Mouse (Mus musculus) intestine, postnatal 0 days (tissue): Measurements from ENCODE around the gene Smpdl3b. TPM values are rescaled to one million over a fixed set of nuclear protein-coding genes. Genes with fewer than 3 reads are reported as not detected.

Experiments used
- ATAC-seq: fragments of 200-750 bp; cut with Nextera tagmentation; 2 replicates; pipeline ENCODE4 v1.8.0; 2017; ENCODE audit warnings: mild to moderate bottlenecking, moderate TSS enrichment, moderate library complexity
- H3K27ac ChIP-seq: fragments of 300-500 bp; sonication (generic); 2 replicates; pipeline ENCODE4 v1.5.1; 2014; ENCODE audit warnings: mild to moderate bottlenecking, low read depth, low read length, moderate library complexity
- H3K27me3 ChIP-seq: fragments of 300-500 bp; sonication (generic); replicated peaks from 2 replicates; pipeline ENCODE4 v1.6.1; 2014; ENCODE audit warnings: low read length, mixed read lengths; ENCODE audit not compliant: control insufficient read depth, insufficient read depth
- H3K36me3 ChIP-seq: fragments of 300-500 bp; sonication (generic); 2 replicates; pipeline ENCODE4 v1.6.1; 2014; ENCODE audit warnings: mild to moderate bottlenecking, moderate library complexity; ENCODE audit not compliant: control insufficient read depth, insufficient read depth
- H3K4me1 ChIP-seq: fragments of 300-500 bp; sonication (generic); replicated peaks from 2 replicates; pipeline ENCODE4 v1.6.1; 2014; ENCODE audit warnings: antibody characterized with exemption, low read length, mixed read lengths; ENCODE audit not compliant: control insufficient read depth, insufficient read depth
- H3K4me2 ChIP-seq: fragments of 300-500 bp; sonication (generic); replicated peaks from 2 replicates; pipeline ENCODE4 v1.6.1; 2014; ENCODE audit warnings: low read depth, mild to moderate bottlenecking, moderate library complexity
- H3K4me3 ChIP-seq: fragments of 300-500 bp; sonication (generic); 2 replicates; pipeline ENCODE4 v1.5.1; 2014; ENCODE audit warnings: low read depth, low read length
- H3K9ac ChIP-seq: fragments of 300-500 bp; sonication (generic); 2 replicates; pipeline ENCODE4 v1.6.1; 2014; ENCODE audit warnings: mild to moderate bottlenecking, low read depth, low read length
- H3K9me3 ChIP-seq: fragments of 300-500 bp; sonication (generic); 2 replicates; pipeline ENCODE4 v1.6.1; 2016; ENCODE audit warnings: mixed run types; ENCODE audit not compliant: control insufficient read depth
- CTCF ChIP-seq: sonication (generic); IDR thresholded peaks from 2 replicates; pipeline ENCODE4 v1.5.1; 2016; ENCODE audit warnings: low read depth, mild to moderate bottlenecking, control low read depth, antibody characterized with exemption, moderate library complexity
- WGBS: fragments of 180-500 bp; shearing (Covaris S2); extraction: QIAGEN DNeasy Blood & Tissue Kit; methylation state at CpG from one replicate; pipeline ENCODE4 v1.1.7; 2014; 5-methylcytosine and 5-hydroxymethylcytosine counted together
- polyA plus RNA-seq: library from polyadenylated mRNA; unstranded; fragments of >200 nt; fragmentation: Nextera tagmentation; extraction: Ambion mirVana; gene quantifications from 2 replicates; pipeline ENCODE4 v1.2.1, GENCODE M21; 2015

The Smpdl3b gene
- polyA plus RNA-seq, result 2.9 TPM in 2 replicates

GRCm38 (mm10) chr4:132756974-132757373 is at the start of gene Smpdl3b:
Gene Smpdl3b, minus strand, starts transcription at chr4:132757252.
- ATAC-seq, result peak; percentile 55
- Histone ChIP-seq H3K9me3 (no peaks in the 10 kb centered on the region), H3K4me1 (no peaks in the 10 kb centered on the region; the same call in 1 of the 2 replicates), H3K9ac (peak within 1 kb of the TSS; percentile 50; the same call in 1 of the 2 replicates), H3K4me2 (peak within 1 kb of the TSS; percentile 76), H3K27ac (no peak within 1 kb of the TSS), H3K27me3 (0 out of 2 replicates have a peak, but pooled peaks cover 5% of the 10 kb centered on the region), H3K4me3 (peak within 1 kb of the TSS; percentile 46), H3K36me3 (no peaks in the 10 kb centered on the region)
- under 1% methylated on average over 22 of the region's 22 CpGs for WGBS
- TF ChIP-seq CTCF, result peak; percentile 80

GRCm38 (mm10) chr4:132806620-132807191 is 49.7 kb upstream of the Smpdl3b start:
- H3K9me3 ChIP-seq, result 0 out of 2 replicates have a peak, but pooled peaks cover 2% of the 10 kb centered on the region
- H3K4me2 ChIP-seq, result no peak overlapping the region
- WGBS, result 80% methylated on average over 7 of the region's 7 CpGs
- TF ChIP-seq CTCF, result no peak
- no peaks in the 10 kb centered on the region for H3K27me3 ChIP-seq
- no peaks in the 10 kb centered on the region for H3K36me3 ChIP-seq
- H3K4me1 ChIP-seq, result no peaks in the 10 kb centered on the region
- H3K9ac ChIP-seq, result no peak overlapping the region
- no peak overlapping the region for H3K4me3 ChIP-seq
- ATAC-seq, result no peak
- no peak overlapping the region for H3K27ac ChIP-seq

- Histone ChIP-seq H3K9me3 (no peaks in the 10 kb centered on the region), H3K4me1 (no peaks in the 10 kb centered on the region), H3K4me3 (no peak overlapping the region), H3K36me3 (no peaks in the 10 kb centered on the region), H3K27ac (no peak overlapping the region), H3K9ac (no peak overlapping the region), H3K27me3 (no peaks in the 10 kb centered on the region), H3K4me2 (no peak overlapping the region)
- 72% methylated on average over 12 of the region's 12 CpGs for WGBS
- ATAC-seq, result no peak
- TF ChIP-seq CTCF, result no peak
Measured at GRCm38 (mm10) chr4:132805599-132806197, 48.6 kb upstream of the Smpdl3b start.

DNA sequence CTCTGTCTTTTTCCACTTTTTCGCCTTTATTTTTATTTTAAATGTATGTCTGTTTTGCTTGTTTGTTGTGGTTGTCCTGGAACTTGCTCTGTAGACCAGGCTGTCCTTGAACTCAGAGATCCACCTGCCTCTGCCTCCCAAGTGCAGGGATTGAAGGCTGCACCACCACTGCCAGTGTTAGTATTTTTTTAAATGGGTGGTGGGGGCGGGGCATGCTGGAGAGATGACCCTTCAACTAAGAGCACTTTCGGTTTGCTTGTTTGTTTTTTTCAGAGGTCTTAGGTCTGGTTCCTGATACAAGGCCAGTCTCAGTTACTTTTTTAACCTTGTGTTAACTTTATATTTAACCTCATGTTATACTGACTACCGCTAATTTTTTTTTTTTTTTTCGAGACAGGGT is 48.1 kb upstream of the Smpdl3b start:
- Histone ChIP-seq H3K4me3 (no peak overlapping the region), H3K27ac (no peak overlapping the region), H3K36me3 (no peaks in the 10 kb centered on the region), H3K9ac (no peak overlapping the region), H3K27me3 (no peaks in the 10 kb centered on the region), H3K4me2 (no peak overlapping the region), H3K9me3 (no peaks in the 10 kb centered on the region), H3K4me1 (no peaks in the 10 kb centered on the region)
- no peak for TF ChIP-seq CTCF
- WGBS, result 81% methylated on average over 5 of the region's 5 CpGs
- ATAC-seq, result no peak

GRCm38 (mm10) chr4:132804331-132804730 is 47.3 kb upstream of the Smpdl3b start:
- no peaks in the 10 kb centered on the region for H3K27me3 ChIP-seq
- no peak overlapping the region for H3K9ac ChIP-seq
- 88% methylated on average over 6 of the region's 6 CpGs for WGBS
- no peaks in the 10 kb centered on the region for H3K4me1 ChIP-seq
- TF ChIP-seq CTCF, result no peak
- no peak overlapping the region for H3K4me2 ChIP-seq
- no peaks in the 10 kb centered on the region for H3K9me3 ChIP-seq
- no peak overlapping the region for H3K4me3 ChIP-seq
- ATAC-seq, result no peak
- no peak overlapping the region for H3K27ac ChIP-seq
- no peaks in the 10 kb centered on the region for H3K36me3 ChIP-seq

DNA sequence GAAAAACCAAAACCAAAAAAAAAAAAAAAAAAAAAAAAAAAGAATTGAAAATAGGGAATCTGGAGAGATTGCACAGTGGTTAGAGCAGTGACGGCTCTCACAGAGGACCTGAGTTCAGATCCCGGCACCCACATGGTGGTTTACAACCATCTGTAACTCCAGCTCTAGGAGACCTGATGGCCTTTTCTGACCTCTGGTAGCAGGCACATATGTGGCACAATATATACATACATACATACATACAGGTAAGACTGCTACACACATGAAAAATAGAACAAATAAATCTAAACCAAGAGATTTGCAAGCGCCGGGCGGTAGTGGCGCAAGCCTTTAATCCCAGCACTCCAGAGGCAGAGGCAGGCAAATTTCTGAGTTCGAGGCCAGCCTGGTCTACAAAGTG is 46.8 kb upstream of the Smpdl3b start:
- Histone ChIP-seq H3K4me3 (no peak overlapping the region), H3K4me1 (no peaks in the 10 kb centered on the region), H3K27ac (no peak overlapping the region), H3K9ac (no peak overlapping the region), H3K9me3 (no peaks in the 10 kb centered on the region), H3K36me3 (no peaks in the 10 kb centered on the region), H3K4me2 (no peak overlapping the region), H3K27me3 (no peaks in the 10 kb centered on the region)
- WGBS, result 96% methylated on average over 7 of the region's 7 CpGs
- no peak for TF ChIP-seq CTCF
- ATAC-seq, result no peak
